Mouse (Mus musculus): ENCODE results near the gene 9230102O04Rik.

GRCm38 (mm10) chr2:9886031-9886430 lies 3.3 kb downstream of the 9230102O04Rik start:
- no peak for TF ChIP-seq HCFC1 (IDR thresholded peaks at IDR 0.05; ENCODE audit: borderline replicate concordance, insufficient read depth, low read length)
- TF ChIP-seq CHD2 (IDR thresholded peaks at IDR 0.05; ENCODE audit: low read depth, low read length), result no peak
- TF ChIP-seq ZNF384 (IDR thresholded peaks at IDR 0.05; ENCODE audit: low read depth, low read length), result no peak

All from ES-E14 (cell line).